Mouse (Mus musculus) midbrain, embryonic 14.5 days (tissue): Measurements from ENCODE around the gene Pex12. TPM values are rescaled to one million over a fixed set of nuclear protein-coding genes. Genes with fewer than 3 reads are reported as not detected.

Source experiments
- ATAC-seq: fragments of 200-750 bp; cut with Nextera tagmentation; 2 replicates; pipeline ENCODE4 v1.8.0; 2017; ENCODE audit warnings: moderate number of reproducible peaks, moderate library complexity; ENCODE audit not compliant: low FRiP score, low TSS enrichment
- DNase-seq: peaks from one replicate; pipeline ENCODE4 v3.0.0-alpha.2; 2015
- H3K27ac ChIP-seq: fragments of 300-500 bp; sonication (generic); replicated peaks from 2 replicates; pipeline ENCODE4 v1.5.1; 2014; ENCODE audit warnings: mild to moderate bottlenecking, low read depth, low read length, moderate library complexity
- H3K27me3 ChIP-seq: fragments of 300-500 bp; sonication (generic); 2 replicates; pipeline ENCODE4 v1.6.1; 2014; ENCODE audit warnings: low read length, control low read depth, mixed read lengths; ENCODE audit not compliant: control insufficient read depth, insufficient read depth
- H3K36me3 ChIP-seq: fragments of 300-500 bp; sonication (generic); 2 replicates; pipeline ENCODE4 v1.6.1; 2014; ENCODE audit warnings: low read length, control low read depth; ENCODE audit not compliant: control insufficient read depth, insufficient read depth
- H3K4me1 ChIP-seq: fragments of 300-500 bp; sonication (generic); 2 replicates; pipeline ENCODE4 v1.6.1; 2014; ENCODE audit warnings: mild to moderate bottlenecking, antibody characterized with exemption, low read length, control low read depth; ENCODE audit not compliant: control insufficient read depth, insufficient read depth
- H3K4me2 ChIP-seq: fragments of 300-500 bp; sonication (generic); 2 replicates; pipeline ENCODE4 v1.6.1; 2014; ENCODE audit warnings: mild to moderate bottlenecking, low read length, moderate library complexity
- H3K4me3 ChIP-seq: fragments of 300-500 bp; sonication (generic); replicated peaks from 2 replicates; pipeline ENCODE4 v1.5.1; 2014; ENCODE audit warnings: low read depth, low read length
- H3K9ac ChIP-seq: fragments of 300-500 bp; sonication (generic); replicated peaks from 2 replicates; pipeline ENCODE4 v1.6.1; 2014; ENCODE audit warnings: mild to moderate bottlenecking, low read length, moderate library complexity
- H3K9me3 ChIP-seq: fragments of 300-500 bp; sonication (generic); 2 replicates; pipeline ENCODE4 v1.6.1; 2016; ENCODE audit warnings: low read length, control low read depth, mixed read lengths; ENCODE audit not compliant: control insufficient read depth
- WGBS: fragments of 180-500 bp; shearing (Covaris S2); extraction: QIAGEN DNeasy Blood & Tissue Kit; methylation state at CpG from one replicate; pipeline ENCODE4 v1.1.7; 2014; 5-methylcytosine and 5-hydroxymethylcytosine counted together
- polyA plus RNA-seq: library from polyadenylated mRNA; unstranded; fragments of >200 nt; fragmentation: Nextera tagmentation; extraction: Ambion mirVana; gene quantifications from 2 replicates; pipeline ENCODE4 v1.2.1, GENCODE M21; 2014

Pex12 gene
- polyA plus RNA-seq, 1 experiment from 2014 or later: 20.6 TPM

DNA sequence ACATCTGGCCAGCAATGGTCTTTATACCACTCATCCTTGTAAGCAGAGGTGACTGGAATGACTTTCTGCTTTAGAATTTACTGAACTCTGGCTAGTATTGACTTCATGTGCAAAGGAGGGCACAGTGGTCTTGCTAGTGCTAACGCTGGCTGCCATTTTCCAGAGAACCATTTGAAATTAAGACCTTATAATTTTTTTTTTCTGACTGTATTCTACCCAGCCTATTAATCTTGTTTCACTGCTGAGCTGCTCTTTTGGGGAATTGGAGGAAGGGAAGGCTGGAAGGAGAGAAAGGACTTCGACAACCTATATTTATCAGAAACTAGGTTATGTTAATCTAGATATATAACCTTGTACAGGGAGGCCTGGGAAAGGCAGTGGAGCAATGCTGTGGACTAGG, 2.1 kb upstream of the Pex12 start:
- WGBS: 97% methylated on average over 2 of the region's 2 CpGs
- H3K27ac ChIP-seq: no peak overlapping the region
- H3K4me2 ChIP-seq: peak overlapping the region; percentile 70
- no peaks in the 10 kb centered on the region for H3K27me3 ChIP-seq
- peaks cover 30% of the 10 kb centered on the region for H3K4me1 ChIP-seq
- H3K9ac ChIP-seq: no peak overlapping the region; the same call in 1 of the 2 replicates
- peaks cover 9% of the 10 kb centered on the region for H3K36me3 ChIP-seq
- 0 out of 2 replicates have a peak overlapping the region, but pooled peaks have one; percentile 2 for H3K4me3 ChIP-seq
- H3K9me3 ChIP-seq: no peaks in the 10 kb centered on the region
- no peak for ATAC-seq
- DNase-seq: no peak

DNA sequence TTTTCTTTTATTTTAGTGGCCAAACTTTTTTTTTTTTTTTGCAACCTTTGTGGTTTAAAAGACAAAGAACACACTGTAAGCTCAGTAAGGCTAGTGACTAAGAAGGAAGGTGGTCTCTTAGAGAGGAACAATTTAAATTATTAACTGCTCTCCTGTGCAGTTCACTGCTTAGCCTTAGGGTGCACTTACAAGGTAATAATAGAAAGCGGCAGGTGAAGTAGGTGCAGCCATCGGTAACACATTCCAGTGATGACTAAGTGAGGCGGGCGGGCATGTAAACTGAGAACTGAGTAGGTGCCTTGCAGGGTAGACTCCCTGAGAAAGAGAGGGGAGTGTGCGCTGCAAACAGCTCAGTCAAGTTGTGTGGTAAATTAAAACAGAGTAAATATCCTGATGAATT, 1.4 kb upstream of the Pex12 start:
- DNase-seq (no peak), ATAC-seq (no peak)
- H3K9ac ChIP-seq: peak overlapping the region; percentile 95; the same call in 1 of the 2 replicates
- H3K4me3 ChIP-seq: peak overlapping the region; percentile 81
- H3K36me3 ChIP-seq: peaks cover 5% of the 10 kb centered on the region
- H3K4me2 ChIP-seq: peak overlapping the region; percentile 70
- no peak overlapping the region for H3K27ac ChIP-seq
- H3K27me3 ChIP-seq: no peaks in the 10 kb centered on the region
- no peaks in the 10 kb centered on the region for H3K9me3 ChIP-seq
- 66% methylated on average over 5 of the region's 5 CpGs for WGBS
- H3K4me1 ChIP-seq: peaks cover 30% of the 10 kb centered on the region

DNA sequence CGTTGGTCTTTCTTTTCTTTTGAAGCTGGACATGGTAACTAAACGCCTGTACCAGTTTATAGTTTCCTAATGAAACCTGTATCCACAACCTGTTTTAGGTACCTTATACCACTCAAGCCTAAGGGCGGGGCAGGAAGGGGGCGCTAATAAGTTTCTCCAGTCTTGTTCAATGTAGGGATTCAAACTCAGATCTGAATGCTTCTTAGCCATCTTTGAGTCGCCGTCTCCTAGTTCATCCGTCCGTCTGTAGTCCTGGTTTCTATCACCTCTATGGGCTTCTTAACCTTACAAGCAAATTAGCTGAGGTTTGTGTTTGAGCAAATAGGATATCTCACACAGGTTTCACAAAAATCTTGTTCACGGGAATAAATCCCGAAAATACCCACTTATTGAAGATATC, 262 bp downstream of the Pex12 start:
- H3K4me3 ChIP-seq: peak overlapping the region; percentile 81
- peaks cover 4% of the 10 kb centered on the region; the same call in 1 of the 2 replicates for H3K36me3 ChIP-seq
- H3K4me1 ChIP-seq: peaks cover 42% of the 10 kb centered on the region
- peak overlapping the region; percentile 70 for H3K4me2 ChIP-seq
- DNase-seq (no peak), ATAC-seq (no peak)
- H3K27me3 ChIP-seq: no peaks in the 10 kb centered on the region
- peak overlapping the region; percentile 95 for H3K9ac ChIP-seq
- H3K27ac ChIP-seq: peak overlapping the region; percentile 96
- 9% methylated on average over 10 of the region's 10 CpGs for WGBS
- H3K9me3 ChIP-seq: no peaks in the 10 kb centered on the region

DNA sequence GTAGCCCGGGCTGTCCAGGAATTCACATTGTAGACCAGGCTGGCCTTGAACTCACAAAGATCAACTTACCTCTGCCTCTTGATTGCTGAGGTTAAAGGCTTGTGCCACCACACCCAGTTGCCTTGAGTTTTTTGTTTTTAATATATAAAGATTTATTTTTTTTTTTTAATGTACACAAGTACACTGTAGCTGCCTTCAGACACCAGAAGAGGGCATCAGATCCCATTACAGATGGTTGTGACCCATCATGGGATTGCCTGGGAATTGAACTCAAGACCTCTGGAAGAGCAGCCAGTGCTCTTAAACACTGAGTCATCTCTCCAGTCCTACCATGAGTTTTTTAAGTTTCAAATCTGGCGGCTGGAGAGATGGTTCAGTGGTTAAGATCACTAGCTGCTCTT, 955 bp downstream of the Pex12 start:
- no peaks in the 10 kb centered on the region for H3K27me3 ChIP-seq
- H3K9me3 ChIP-seq: no peaks in the 10 kb centered on the region
- 57% methylated on average over 2 of the region's 2 CpGs for WGBS
- peak overlapping the region; percentile 70; the same call in 1 of the 2 replicates for H3K4me2 ChIP-seq
- ATAC-seq: no peak
- peaks cover 37% of the 10 kb centered on the region for H3K4me1 ChIP-seq
- H3K36me3 ChIP-seq: peaks cover 8% of the 10 kb centered on the region
- H3K9ac ChIP-seq: no peak overlapping the region
- no peak overlapping the region for H3K27ac ChIP-seq
- DNase-seq: no peak
- no peak overlapping the region; the same call in 1 of the 2 replicates for H3K4me3 ChIP-seq

DNA sequence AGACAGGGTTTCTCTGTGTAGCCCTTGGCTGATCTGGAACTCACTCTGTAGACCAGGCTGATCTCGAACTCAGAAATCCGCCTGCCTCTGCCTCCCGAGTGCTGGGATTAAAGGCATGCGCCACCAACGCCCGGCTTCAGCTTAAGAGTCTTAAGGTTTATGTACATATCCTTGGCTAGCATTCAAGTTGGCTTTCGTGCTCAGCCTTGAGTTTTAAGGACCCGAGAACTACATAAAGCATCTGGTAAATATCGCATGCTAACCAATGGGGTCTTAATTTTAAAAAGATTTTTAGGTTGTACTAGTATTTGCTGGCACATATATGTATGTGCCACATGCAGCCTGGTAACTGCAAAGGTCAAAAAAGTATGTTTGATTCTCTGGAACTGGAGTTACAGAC, 2.7 kb downstream of the Pex12 start:
- DNase-seq: no peak
- Histone ChIP-seq H3K9ac (no peak overlapping the region), H3K27me3 (no peaks in the 10 kb centered on the region), H3K9me3 (no peaks in the 10 kb centered on the region), H3K4me3 (no peak overlapping the region), H3K4me2 (no peak overlapping the region), H3K27ac (no peak overlapping the region), H3K36me3 (peaks cover 22% of the 10 kb centered on the region), H3K4me1 (peaks cover 31% of the 10 kb centered on the region)
- ATAC-seq: no peak
- WGBS: 94% methylated on average over 9 of the region's 9 CpGs

DNA sequence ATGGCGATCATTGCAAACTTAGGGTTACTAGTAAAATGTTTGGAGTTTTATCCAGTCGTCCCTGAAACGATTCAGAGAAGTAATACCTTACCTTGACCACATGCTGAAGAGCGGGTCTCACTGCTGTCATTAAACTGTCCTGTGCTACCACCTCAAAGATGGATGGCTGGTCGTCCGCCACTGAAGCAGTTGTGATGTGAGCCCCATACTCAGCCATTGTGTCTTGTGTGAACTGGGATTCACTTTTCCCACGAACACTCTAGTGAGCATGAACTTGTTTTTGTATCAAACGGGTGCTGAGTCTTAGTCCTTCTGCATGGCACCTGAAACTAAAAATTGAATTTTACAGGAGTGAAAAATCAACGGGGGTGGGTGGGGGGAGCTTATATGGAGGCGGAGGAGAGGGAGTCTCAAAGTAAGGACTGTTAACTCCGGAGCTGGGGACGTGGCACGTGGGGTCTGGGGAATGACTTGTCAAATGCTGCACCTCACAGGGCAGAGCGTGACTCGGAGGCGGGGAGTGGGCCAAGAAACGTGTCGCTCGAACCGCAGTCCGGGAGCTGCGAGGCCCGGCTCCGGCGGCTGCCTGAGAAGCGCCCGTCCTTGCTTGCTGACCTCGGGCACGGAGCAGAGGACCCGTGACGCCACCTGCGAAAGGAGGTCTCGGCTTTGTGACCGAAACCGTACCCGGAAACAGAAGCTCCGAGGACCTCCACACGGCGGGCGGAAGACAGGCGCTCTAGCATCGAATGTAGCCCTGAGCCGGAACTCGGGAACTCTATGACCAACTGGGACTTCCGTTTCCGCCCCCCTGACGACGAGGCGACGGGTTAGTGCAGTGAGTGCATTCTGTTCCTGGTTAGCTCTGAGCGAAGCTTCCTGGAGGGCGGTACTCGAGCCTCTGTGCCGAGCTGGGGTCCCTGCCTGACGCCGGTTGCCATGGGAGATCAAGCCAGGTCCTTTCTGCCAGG, 3.9 kb downstream of the Pex12 start, which contains the start of gene Ap2b1:
TSS of gene Ap2b1 (plus strand) at position 800 of the 971 bp plus-strand sequence.
- Histone ChIP-seq H3K27me3 (no peaks in the 10 kb centered on the region), H3K27ac (peak within 1 kb of the TSS; percentile 79), H3K4me2 (peak within 1 kb of the TSS; percentile 92), H3K9ac (peak within 1 kb of the TSS; percentile 76), H3K9me3 (no peaks in the 10 kb centered on the region), H3K36me3 (peaks cover 22% of the 10 kb centered on the region), H3K4me3 (peak within 1 kb of the TSS; percentile 83), H3K4me1 (peaks cover 24% of the 10 kb centered on the region)
- WGBS: 2% methylated on average over 56 of the region's 56 CpGs
- DNase-seq: peak; percentile 96
- peak; percentile 93 for ATAC-seq

DNA sequence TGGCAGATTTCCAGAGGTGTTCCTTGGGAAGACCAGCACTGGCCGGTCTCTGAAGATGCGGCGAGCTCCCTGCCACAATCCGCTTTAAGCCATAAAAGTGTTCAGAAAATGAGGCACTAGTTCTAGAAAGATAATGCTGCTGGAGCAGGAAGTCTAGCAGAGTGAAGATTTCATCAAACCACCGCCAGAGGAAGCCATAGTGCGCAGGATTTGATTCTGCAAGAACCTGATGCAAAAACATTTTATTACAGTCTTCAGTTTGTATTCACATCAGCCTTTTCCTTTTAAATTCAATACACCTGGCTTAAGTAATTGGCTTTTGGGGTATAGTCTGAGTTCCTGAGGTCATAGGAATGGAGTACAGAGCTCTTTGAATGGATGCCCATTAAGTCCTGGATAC, 4.6 kb downstream of the Pex12 start:
- 80% methylated on average over 6 of the region's 6 CpGs for WGBS
- peaks cover 27% of the 10 kb centered on the region for H3K4me1 ChIP-seq

DNA sequence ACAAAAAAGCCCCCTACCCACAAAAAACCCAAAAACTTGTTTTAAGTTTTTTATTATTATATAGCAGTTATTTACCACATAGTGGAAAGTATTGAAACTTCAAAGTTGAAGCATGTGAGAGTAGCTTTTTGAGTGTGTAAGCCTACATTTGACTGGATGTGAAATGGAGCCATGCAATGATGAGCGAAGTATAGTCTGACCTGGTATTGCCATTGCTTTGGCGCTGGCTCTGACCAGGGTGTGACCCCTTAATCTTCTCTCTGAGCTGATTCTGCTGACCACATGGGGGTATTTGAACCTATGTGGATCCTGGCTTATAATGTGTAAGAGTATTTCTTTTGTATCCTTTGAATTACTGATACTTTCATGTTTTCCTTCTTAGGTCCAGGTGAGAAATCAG, 8.3 kb downstream of the Pex12 start:
- H3K4me2 ChIP-seq: no peak overlapping the region
- H3K4me3 ChIP-seq: no peak overlapping the region
- H3K9me3 ChIP-seq: no peaks in the 10 kb centered on the region
- no peak for ATAC-seq
- 90% methylated on average over 2 of the region's 2 CpGs for WGBS
- no peaks in the 10 kb centered on the region for H3K27me3 ChIP-seq
- peaks cover 22% of the 10 kb centered on the region for H3K36me3 ChIP-seq
- H3K9ac ChIP-seq: no peak overlapping the region
- no peak for DNase-seq
- H3K4me1 ChIP-seq: peaks cover 28% of the 10 kb centered on the region
- H3K27ac ChIP-seq: no peak overlapping the region

More for the DNA sequence above, 4.6 kb downstream of the Pex12 start:
- H3K9ac ChIP-seq: peak overlapping the region; percentile 76
- no peak for DNase-seq
- H3K27ac ChIP-seq: no peak overlapping the region
- peaks cover 22% of the 10 kb centered on the region for H3K36me3 ChIP-seq
- ATAC-seq: no peak
- peak overlapping the region; percentile 83 for H3K4me3 ChIP-seq
- H3K4me2 ChIP-seq: peak overlapping the region; percentile 92
- H3K27me3 ChIP-seq: no peaks in the 10 kb centered on the region
- H3K9me3 ChIP-seq: no peaks in the 10 kb centered on the region
